In genomic region chr10:77921009-77921408, GRCm38 (mm10) we compare ENCODE assay signal across 32 mouse cellular contexts. TPM values are rescaled to one million over a fixed set of nuclear protein-coding genes. Genes with fewer than 3 reads are reported as not detected.
DNase-seq lines count a peak whose midpoint lies in the region; ATAC-seq and TF ChIP-seq lines count a peak whose summit lies in the region.
"Had no signal": no experiment of that assay in that cellular context is flagged by ENCODE, and none has a peak within 500 bp of the region (broad histone marks: within the 10 kb centered on the region; RNA-seq: fewer than 3 reads in every experiment).

No protein-coding gene starts in this region.

- H3K4me2 ChIP-seq in hindbrain, postnatal 0 days (ENCODE audit: low read depth, low read length), result no peak overlapping the region
- H3K4me2 ChIP-seq in hindbrain, embryonic 11.5 days (replicated peaks; ENCODE audit: low read depth, low read length), result no peak overlapping the region
- H3K4me2 ChIP-seq: embryonic facial prominence, embryonic 12.5 days; heart, embryonic 13.5 days; hindbrain, embryonic 15.5 days; limb, embryonic 12.5 days; liver, embryonic 12.5 days had no signal

- peak; percentile 45 for DNase-seq in hindbrain, postnatal 0 days (ENCODE audit: low spot score)
- no peak for DNase-seq in hindbrain, embryonic 11.5 days (ENCODE audit: low spot score)
- peak; percentile 23 to 29 for DNase-seq in left cerebral cortex, postnatal 36 days (ENCODE audit: low spot score in 2 of 2)
- DNase-seq in left cerebral cortex, adult 2 months (ENCODE audit: extremely low spot score in 1 of 2, low spot score in 2 of 2), result no peak
- DNase-seq in brain, adult 2 months (ENCODE audit: low read depth, low spot score), result peak; percentile 71
- DNase-seq in layer of hippocampus, postnatal 14 days (ENCODE audit: low spot score in 2 of 2), result peak; percentile 16 to 61
- DNase-seq in kidney, postnatal 10 days, result no peak
- DNase-seq: adrenal gland, adult 8-10 months; cerebellum, adult 18-20 months; cerebellum, postnatal 14 days; gastrocnemius, postnatal 25 days; heart, adult 2 months; kidney, adult 9 months; kidney, postnatal 25 days; lung, adult 18-20 months; lung, postnatal 10 days; right cerebral cortex, postnatal 4 days; thymus, postnatal 25 days had no signal

- no peaks in the 10 kb centered on the region for H3K4me1 ChIP-seq in hindbrain, postnatal 0 days (ENCODE audit: insufficient read depth, low read length)
- H3K4me1 ChIP-seq in hindbrain, embryonic 11.5 days (replicated peaks; ENCODE audit: control insufficient read depth, insufficient read depth, low read length), result no peaks in the 10 kb centered on the region
- H3K4me1 ChIP-seq: embryonic facial prominence, embryonic 12.5 days; heart, embryonic 13.5 days; hindbrain, embryonic 15.5 days; liver, embryonic 12.5 days; midbrain, embryonic 10.5 days had no signal

- ATAC-seq in hindbrain, postnatal 0 days, result peak; percentile 68; the same call in 1 of the 2 replicates
- no peak for ATAC-seq in hindbrain, embryonic 11.5 days (ENCODE audit: low FRiP score)
- ATAC-seq: activated CD4-positive, CD25-positive, alpha-beta regulatory T cell, adult 4 months; intestine, embryonic 16.5 days; liver, embryonic 12.5 days had no signal

- no peaks in the 10 kb centered on the region for H3K27me3 ChIP-seq in hindbrain, postnatal 0 days (ENCODE audit: insufficient read depth, low read length)
- H3K27me3 ChIP-seq in hindbrain, embryonic 11.5 days (ENCODE audit: control insufficient read depth, insufficient read depth, low read length), result no peaks in the 10 kb centered on the region
- H3K27me3 ChIP-seq: embryonic facial prominence, embryonic 12.5 days; hindbrain, embryonic 15.5 days had no signal

- H3K9ac ChIP-seq in hindbrain, postnatal 0 days (replicated peaks; ENCODE audit: low read length), result no peak overlapping the region
- no peak overlapping the region for H3K9ac ChIP-seq in hindbrain, embryonic 11.5 days (ENCODE audit: low read depth, low read length)
- H3K9ac ChIP-seq: embryonic facial prominence, embryonic 12.5 days; heart, embryonic 13.5 days; hindbrain, embryonic 15.5 days; limb, embryonic 12.5 days; liver, embryonic 12.5 days had no signal

- intact Hi-C loops in left cerebral cortex, postnatal 36 days (cut with DNase I), result no loop called here
- intact Hi-C loops in left cerebral cortex, adult 2 months (cut with DNase I), result no loop called here

- no peak overlapping the region for H3K27ac ChIP-seq in hindbrain, postnatal 0 days
- no peak overlapping the region for H3K27ac ChIP-seq in hindbrain, embryonic 11.5 days (ENCODE audit: low read depth, low read length)
- no peak overlapping the region for H3K27ac ChIP-seq in left cerebral cortex, adult 2 months
- H3K27ac ChIP-seq: embryonic facial prominence, embryonic 12.5 days; heart, adult 2 months; heart, embryonic 13.5 days; hindbrain, embryonic 15.5 days; limb, embryonic 12.5 days; liver, embryonic 12.5 days; midbrain, embryonic 10.5 days had no signal

- no peaks in the 10 kb centered on the region for H3K9me3 ChIP-seq in hindbrain, postnatal 0 days (ENCODE audit: low read length)
- no peaks in the 10 kb centered on the region for H3K9me3 ChIP-seq in hindbrain, embryonic 11.5 days (ENCODE audit: control insufficient read depth, low read length)
- H3K9me3 ChIP-seq: embryonic facial prominence, embryonic 12.5 days; heart, embryonic 13.5 days; hindbrain, embryonic 15.5 days; limb, embryonic 12.5 days; liver, embryonic 12.5 days; midbrain, embryonic 10.5 days had no signal

- 43% methylated on average over 5 of the region's 5 CpGs for WGBS in hindbrain, postnatal 0 days
- WGBS in hindbrain, embryonic 11.5 days, result 79% methylated on average over 5 of the region's 5 CpGs

- no peak for TF ChIP-seq CTCF in hindbrain, postnatal 0 days (IDR thresholded peaks at IDR 0.05; ENCODE audit: low read depth)
- TF ChIP-seq CTCF in left cerebral cortex, adult 2 months (IDR thresholded peaks at IDR 0.05), result no peak

- H3K4me3 ChIP-seq in hindbrain, postnatal 0 days (ENCODE audit: low read length), result no peak overlapping the region
- H3K4me3 ChIP-seq in hindbrain, embryonic 11.5 days (ENCODE audit: low read depth, low read length), result no peak overlapping the region
- no peak overlapping the region for H3K4me3 ChIP-seq in left cerebral cortex, adult 2 months
- H3K4me3 ChIP-seq: embryonic facial prominence, embryonic 12.5 days; heart, adult 2 months; heart, embryonic 13.5 days; hindbrain, embryonic 15.5 days; limb, embryonic 12.5 days; liver, embryonic 12.5 days; midbrain, embryonic 10.5 days had no signal

- H3K36me3 ChIP-seq in hindbrain, postnatal 0 days (ENCODE audit: insufficient read depth, low read length), result no peaks in the 10 kb centered on the region
- no peaks in the 10 kb centered on the region for H3K36me3 ChIP-seq in hindbrain, embryonic 11.5 days (ENCODE audit: control insufficient read depth, insufficient read depth, low read length)
- H3K36me3 ChIP-seq: embryonic facial prominence, embryonic 12.5 days; heart, embryonic 13.5 days; hindbrain, embryonic 15.5 days; limb, embryonic 12.5 days; liver, embryonic 12.5 days; midbrain, embryonic 10.5 days had no signal

RNA-seq across cellular contexts. Expression of gene Lrrc3, which starts 18.7 kb away (rescaled TPM):
- total RNA-seq in hindbrain, postnatal 0 days (2014; rRNA removed), result 27.8 and 31.4 TPM in 2 replicates
- 22.1 and 24.3 TPM in 2 replicates for polyA plus RNA-seq in hindbrain, postnatal 0 days (2015; fragmentation: Nextera tagmentation; extraction: Ambion mirVana)
- 3.1 and 3.6 TPM in 2 replicates for polyA plus RNA-seq in hindbrain, embryonic 11.5 days (2014; fragmentation: Nextera tagmentation; extraction: Ambion mirVana)
- total RNA-seq in left cerebral cortex, postnatal 36 days (2021), result 10 to 100 TPM; 11.7 to 12.6 TPM
- total RNA-seq in left cerebral cortex, adult 2 months (2021), result 1 to 10 TPM; 9.5 to 9.8 TPM
- 10 to 100 TPM; 10.4 to 10.8 TPM for total RNA-seq in layer of hippocampus, postnatal 14 days (2021)
- polyA plus RNA-seq: activated CD4-positive, CD25-positive, alpha-beta regulatory T cell, adult 4 months had no signal

RNA-seq across cellular contexts. Expression of gene Trpm2, which starts 49.4 kb away (rescaled TPM):
- 6.5 and 9.1 TPM in 2 replicates for total RNA-seq in hindbrain, postnatal 0 days (2014; rRNA removed)
- polyA plus RNA-seq in hindbrain, postnatal 0 days (2015; fragmentation: Nextera tagmentation; extraction: Ambion mirVana), result 4.6 and 6.8 TPM in 2 replicates
- polyA plus RNA-seq in hindbrain, embryonic 11.5 days (2014; fragmentation: Nextera tagmentation; extraction: Ambion mirVana), result 0.56 and 1.4 TPM in 2 replicates
- 10 to 100 TPM; 40.4 to 44.2 TPM for total RNA-seq in left cerebral cortex, postnatal 36 days (2021)
- total RNA-seq in left cerebral cortex, adult 2 months (2021), result 10 to 100 TPM; 44.7 to 50.3 TPM
- 10 to 100 TPM; 31.3 to 32.6 TPM for total RNA-seq in layer of hippocampus, postnatal 14 days (2021)

RNA-seq across cellular contexts. Expression of gene 1810043G02Rik, which starts 57.3 kb away (rescaled TPM):
- total RNA-seq in hindbrain, postnatal 0 days (2014; rRNA removed), result 72.0 and 75.7 TPM in 2 replicates
- 58.5 and 60.4 TPM in 2 replicates for polyA plus RNA-seq in hindbrain, postnatal 0 days (2015; fragmentation: Nextera tagmentation; extraction: Ambion mirVana)
- polyA plus RNA-seq in hindbrain, embryonic 11.5 days (2014; fragmentation: Nextera tagmentation; extraction: Ambion mirVana), result 33.2 and 37.1 TPM in 2 replicates
- total RNA-seq in left cerebral cortex, postnatal 36 days (2021), result 10 to 100 TPM; 32.7 to 38.1 TPM
- total RNA-seq in left cerebral cortex, adult 2 months (2021), result 10 to 100 TPM; 33.9 to 34.0 TPM
- 10 to 100 TPM; 35.2 to 37.4 TPM for total RNA-seq in layer of hippocampus, postnatal 14 days (2021)

RNA-seq across cellular contexts. Expression of gene Gm3285, which starts 59.2 kb away (rescaled TPM):
- not detected in 2 replicates for total RNA-seq in hindbrain, postnatal 0 days (2014; rRNA removed)
- not detected in 2 replicates for polyA plus RNA-seq in hindbrain, postnatal 0 days (2015; fragmentation: Nextera tagmentation; extraction: Ambion mirVana)
- not detected in 2 replicates for polyA plus RNA-seq in hindbrain, embryonic 11.5 days (2014; fragmentation: Nextera tagmentation; extraction: Ambion mirVana)
- total RNA-seq in left cerebral cortex, postnatal 36 days (2021), result not detected
- total RNA-seq in left cerebral cortex, adult 2 months (2021), result not detected
- total RNA-seq in layer of hippocampus, postnatal 14 days (2021), result not detected
- total RNA-seq: adrenal gland, adult 8-10 months; gastrocnemius, postnatal 25 days; heart, adult 2 months; heart, postnatal 25 days; layer of hippocampus, postnatal 10 days; MEL had no signal
- polyA plus RNA-seq: activated CD4-positive, CD25-positive, alpha-beta regulatory T cell, adult 4 months; C2C12; embryonic facial prominence, embryonic 12.5 days; forebrain, embryonic 11.5 days; heart, adult 2 months; heart, embryonic 13.5 days; hindbrain, embryonic 15.5 days; intestine, embryonic 16.5 days; limb, embryonic 12.5 days; liver, embryonic 12.5 days; midbrain, embryonic 10.5 days; stomach, embryonic 14.5 days had no signal

Comparison
In these comparisons a context has a peak if more than half of its experiments do, and no peak if none do; other contexts are left out.
1. DNase-seq: peak in hindbrain, postnatal 0 days (single experiment), left cerebral cortex, postnatal 36 days (2 of 2), brain, adult 2 months (single experiment) and layer of hippocampus, postnatal 14 days (2 of 2); none in hindbrain, embryonic 11.5 days (single experiment), left cerebral cortex, adult 2 months (0 of 2) and kidney, postnatal 10 days (single experiment).